Mouse (Mus musculus) embryonic facial prominence, embryonic 11.5 days (tissue): ENCODE data around the gene Cd274. TPM values are rescaled to one million over a fixed set of nuclear protein-coding genes. Genes with fewer than 3 reads are reported as not detected.
A peak's percentile ranks its signal among the peaks of the same experiment; 100 is the strongest.

Experiments
- ATAC-seq: fragments of 200-750 bp; cut with Nextera tagmentation; replicated peaks from 2 replicates; pipeline ENCODE4 v1.8.0; 2017; ENCODE audit warnings: low read depth; ENCODE audit not compliant: insufficient number of reproducible peaks, low FRiP score, low TSS enrichment
- DNase-seq: peaks from one replicate; pipeline ENCODE4 v3.0.0-alpha.2; 2015; ENCODE audit warnings: low spot score
- H3K27ac ChIP-seq: fragments of 300-500 bp; sonication (generic); replicated peaks from 2 replicates; pipeline ENCODE4 v1.5.1; 2014; ENCODE audit warnings: mild to moderate bottlenecking, low read depth, low read length, control low read depth
- H3K27me3 ChIP-seq: fragments of 300-500 bp; sonication (generic); 2 replicates; pipeline ENCODE4 v1.6.1; 2014; ENCODE audit warnings: mild to moderate bottlenecking, low read length, moderate library complexity, mixed read lengths; ENCODE audit not compliant: control insufficient read depth, insufficient read depth
- H3K36me3 ChIP-seq: fragments of 300-500 bp; sonication (generic); replicated peaks from 2 replicates; pipeline ENCODE4 v1.6.1; 2014; ENCODE audit warnings: low read depth, mild to moderate bottlenecking, low read length, moderate library complexity, mixed read lengths; ENCODE audit not compliant: control insufficient read depth, insufficient read depth
- H3K4me1 ChIP-seq: fragments of 300-500 bp; sonication (generic); 2 replicates; pipeline ENCODE4 v1.6.1; 2014; ENCODE audit warnings: low read length, mixed read lengths; ENCODE audit not compliant: control insufficient read depth, insufficient read depth
- H3K4me2 ChIP-seq: fragments of 300-500 bp; sonication (generic); 2 replicates; pipeline ENCODE4 v1.6.1; 2014; ENCODE audit warnings: low read depth, mild to moderate bottlenecking, control low read depth, low read length, moderate library complexity
- H3K4me3 ChIP-seq: fragments of 300-500 bp; sonication (generic); 2 replicates; pipeline ENCODE4 v1.5.1; 2014; ENCODE audit warnings: low read depth, low read length, control low read depth
- H3K9ac ChIP-seq: fragments of 300-500 bp; sonication (generic); replicated peaks from 2 replicates; pipeline ENCODE4 v1.6.1; 2014; ENCODE audit warnings: mild to moderate bottlenecking, control low read depth, low read length
- H3K9me3 ChIP-seq: fragments of 300-500 bp; sonication (generic); replicated peaks from 2 replicates; pipeline ENCODE4 v1.6.1; 2016; ENCODE audit warnings: mild to moderate bottlenecking, low read length, inconsistent platforms, mixed read lengths; ENCODE audit not compliant: control insufficient read depth
- WGBS: fragments of 180-500 bp; shearing (Covaris S2); extraction: QIAGEN DNeasy Blood & Tissue Kit; methylation state at CpG from one replicate; pipeline ENCODE4 v1.1.7; 2014; 5-methylcytosine and 5-hydroxymethylcytosine counted together
- polyA plus RNA-seq: library from polyadenylated mRNA; unstranded; fragments of >200 nt; fragmentation: Nextera tagmentation; extraction: Ambion mirVana; gene quantifications from 2 replicates; pipeline ENCODE4 v1.2.1, GENCODE M21; 2014

Cd274 gene
- polyA plus RNA-seq, 1 experiment from 2014 or later, result 0.25 TPM

DNA sequence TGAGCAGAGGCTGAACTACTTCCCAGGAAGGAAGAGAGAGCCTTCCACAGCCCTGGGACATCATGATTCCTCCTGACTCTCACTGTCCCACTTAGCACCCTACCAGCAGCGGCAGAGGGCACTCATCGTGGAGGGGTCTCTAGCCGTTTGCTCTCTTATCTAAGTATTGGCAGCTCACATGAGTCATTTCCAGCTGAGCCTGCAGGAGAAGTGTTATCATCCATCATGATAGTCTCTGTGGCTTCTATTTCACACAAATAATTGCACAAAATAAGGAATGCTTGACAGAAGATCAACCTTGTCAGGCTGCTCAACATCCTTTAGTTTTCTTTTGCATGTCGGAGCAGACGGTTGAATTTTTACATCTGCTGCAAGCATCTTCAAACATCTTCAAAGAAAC is 7.0 kb upstream of the Cd274 start:
- Histone ChIP-seq H3K4me1 (no peaks in the 10 kb centered on the region), H3K4me3 (no peak overlapping the region), H3K27ac (no peak overlapping the region), H3K27me3 (no peaks in the 10 kb centered on the region), H3K9me3 (no peaks in the 10 kb centered on the region), H3K4me2 (no peak overlapping the region), H3K36me3 (no peaks in the 10 kb centered on the region), H3K9ac (no peak overlapping the region)
- no peak for ATAC-seq
- WGBS, result 86% methylated on average over 5 of the region's 5 CpGs
- DNase-seq, result no peak

DNA sequence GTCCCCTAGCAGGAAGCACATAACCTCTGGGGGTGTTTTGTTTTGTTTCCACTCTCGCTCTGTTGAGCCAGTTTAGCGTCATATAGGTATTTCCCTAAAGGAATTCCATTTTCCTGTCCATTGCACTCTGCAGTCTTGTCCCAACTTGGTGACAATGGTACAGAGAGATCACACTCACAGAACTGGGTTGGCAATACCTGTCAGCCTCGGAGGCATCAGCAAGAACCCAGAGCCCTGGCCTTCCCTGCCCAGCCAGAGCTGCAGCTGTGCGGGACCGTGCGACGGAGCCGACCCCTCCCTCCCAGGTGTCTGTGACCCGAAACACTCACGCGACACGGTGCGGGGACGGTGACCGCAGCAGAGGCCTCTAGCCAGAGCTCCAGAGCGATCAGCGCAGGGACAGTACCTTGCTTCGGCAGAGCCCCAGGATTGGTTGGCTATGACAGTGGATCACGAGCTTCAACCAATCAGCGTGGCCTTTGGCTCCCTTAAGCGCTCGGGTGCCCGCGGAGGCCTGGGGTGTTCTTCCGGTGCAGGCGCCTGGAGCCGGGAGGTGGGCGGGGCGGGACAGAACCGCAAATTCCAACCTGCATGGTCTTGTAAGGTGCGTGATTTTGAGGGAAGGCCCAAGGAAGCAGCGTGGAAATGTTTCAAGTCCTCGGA is 5.7 kb upstream of the Cd274 start:
- Histone ChIP-seq H3K4me2 (peak overlapping the region; percentile 72), H3K4me1 (no peaks in the 10 kb centered on the region), H3K36me3 (no peaks in the 10 kb centered on the region), H3K9me3 (no peaks in the 10 kb centered on the region), H3K27ac (no peak overlapping the region), H3K9ac (peak overlapping the region; percentile 41), H3K4me3 (peak overlapping the region; percentile 48), H3K27me3 (no peaks in the 10 kb centered on the region)
- ATAC-seq (peak; percentile 99), DNase-seq (peak; percentile 93)
- WGBS, result 2% methylated on average over 33 of the region's 33 CpGs

DNA sequence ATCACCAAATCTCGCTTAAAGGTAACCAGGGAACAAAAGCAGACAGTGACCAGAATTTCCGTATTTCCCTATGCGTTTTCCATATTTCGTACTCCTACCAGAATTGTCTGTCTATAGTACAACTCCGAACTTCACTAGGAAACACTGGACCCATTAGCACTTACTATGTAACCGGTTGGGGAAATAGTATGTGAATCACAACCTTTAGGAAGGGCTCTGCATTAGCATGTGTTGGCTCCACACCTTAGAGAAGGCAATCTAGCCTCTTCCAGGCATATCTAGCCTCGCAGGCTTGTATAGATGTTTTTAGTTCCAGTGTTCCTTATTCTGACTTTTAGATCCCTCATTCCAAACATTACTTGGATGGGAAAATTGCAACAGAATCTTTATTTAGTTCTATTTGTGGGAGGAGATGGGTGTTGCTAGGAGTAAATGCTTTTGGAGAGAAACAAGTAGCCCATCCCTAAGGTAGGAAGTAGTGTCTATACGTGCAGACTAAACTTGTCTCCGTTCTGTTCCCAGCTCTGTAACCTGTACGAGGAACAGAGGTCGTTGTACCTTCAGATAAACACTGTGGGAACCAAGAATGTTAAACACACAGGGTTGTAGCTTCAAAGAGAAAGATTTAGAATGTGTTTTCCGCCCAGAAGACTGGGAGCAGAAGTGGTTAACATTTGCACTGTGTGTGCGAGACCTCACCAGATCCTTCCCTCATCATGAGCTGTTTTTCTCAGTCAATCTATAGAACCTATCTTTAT is 4.9 kb upstream of the Cd274 start:
- H3K4me3 ChIP-seq, result peak overlapping the region; percentile 48
- no peaks in the 10 kb centered on the region for H3K36me3 ChIP-seq
- H3K9me3 ChIP-seq, result no peaks in the 10 kb centered on the region
- ATAC-seq (no peak), DNase-seq (no peak)
- no peaks in the 10 kb centered on the region for H3K4me1 ChIP-seq
- no peak overlapping the region for H3K27ac ChIP-seq
- peak overlapping the region; percentile 72 for H3K4me2 ChIP-seq
- 54% methylated on average over 13 of the region's 13 CpGs for WGBS
- 0 out of 2 replicates have a peak overlapping the region, but pooled peaks have one; percentile 20 for H3K9ac ChIP-seq
- H3K27me3 ChIP-seq, result no peaks in the 10 kb centered on the region

DNA sequence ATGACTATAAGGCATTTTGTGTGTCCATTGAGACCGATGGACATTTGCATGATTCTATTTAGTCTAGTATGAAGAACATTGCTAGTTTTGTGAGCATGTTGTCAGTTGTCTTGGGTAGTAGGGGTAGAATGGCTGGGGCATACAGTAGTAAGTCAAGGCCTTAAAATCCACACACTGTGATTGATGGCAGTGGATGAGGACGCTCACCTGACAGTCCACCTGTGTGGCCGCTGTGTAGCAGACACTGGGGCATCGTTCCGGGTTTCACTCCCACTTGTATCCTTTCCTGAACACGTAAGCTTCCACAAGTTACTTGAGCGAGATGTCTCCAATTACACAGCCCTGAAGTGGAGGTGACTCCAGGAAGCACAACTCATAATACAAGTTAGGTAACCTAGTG is 3.7 kb upstream of the Cd274 start:
- no peak for DNase-seq
- Histone ChIP-seq H3K36me3 (no peaks in the 10 kb centered on the region), H3K27ac (no peak overlapping the region), H3K4me3 (no peak overlapping the region), H3K4me1 (no peaks in the 10 kb centered on the region), H3K9me3 (no peaks in the 10 kb centered on the region), H3K4me2 (no peak overlapping the region), H3K27me3 (no peaks in the 10 kb centered on the region), H3K9ac (no peak overlapping the region)
- WGBS, result 88% methylated on average over 7 of the region's 7 CpGs
- no peak for ATAC-seq

DNA sequence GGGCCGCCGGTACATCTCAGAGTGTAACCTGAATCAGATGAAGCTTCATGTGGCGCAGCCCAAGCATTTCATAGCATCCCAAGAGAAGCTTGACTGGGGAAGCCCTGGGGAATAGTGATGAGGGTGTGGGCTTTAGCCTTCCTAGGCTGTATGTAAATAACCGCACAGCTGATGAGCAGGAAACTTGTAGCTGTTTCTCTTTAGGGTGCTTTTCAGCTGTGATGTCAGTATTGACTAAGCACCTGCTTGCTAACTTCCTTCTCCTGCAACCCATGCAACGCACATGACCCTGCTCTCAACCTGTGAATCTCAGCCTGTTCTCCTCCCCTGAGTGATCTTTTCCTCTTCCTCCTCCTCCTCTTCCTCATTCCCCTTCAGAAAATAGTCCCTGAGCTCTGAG is 3.2 kb upstream of the Cd274 start:
- Histone ChIP-seq H3K4me2 (no peak overlapping the region), H3K9ac (no peak overlapping the region), H3K9me3 (no peaks in the 10 kb centered on the region), H3K4me3 (no peak overlapping the region), H3K36me3 (no peaks in the 10 kb centered on the region), H3K27me3 (no peaks in the 10 kb centered on the region), H3K27ac (no peak overlapping the region), H3K4me1 (no peaks in the 10 kb centered on the region)
- WGBS, result 72% methylated on average over 5 of the region's 5 CpGs
- ATAC-seq (no peak), DNase-seq (no peak)

DNA sequence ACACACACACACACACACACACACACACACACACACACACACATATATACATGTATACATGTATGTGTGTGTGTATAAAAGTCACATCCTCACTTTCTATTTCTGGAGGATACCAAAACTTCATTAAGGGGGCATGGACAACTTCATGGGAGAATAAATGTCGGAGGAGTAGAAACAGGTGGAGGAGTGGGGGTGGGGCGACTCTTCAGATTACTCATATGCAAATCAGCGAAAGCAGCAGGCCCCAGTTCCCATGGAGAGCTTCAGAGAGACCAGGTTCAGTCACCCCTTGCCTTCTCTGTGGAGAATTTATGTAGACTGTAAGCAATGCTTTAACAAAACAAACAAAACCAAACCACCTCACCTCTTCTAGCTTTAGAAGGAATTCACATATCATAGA is 2.1 kb upstream of the Cd274 start:
- WGBS, result 18% methylated on average over 3 of the region's 3 CpGs
- ATAC-seq, result no peak
- H3K4me2 ChIP-seq, result no peak overlapping the region

DNA sequence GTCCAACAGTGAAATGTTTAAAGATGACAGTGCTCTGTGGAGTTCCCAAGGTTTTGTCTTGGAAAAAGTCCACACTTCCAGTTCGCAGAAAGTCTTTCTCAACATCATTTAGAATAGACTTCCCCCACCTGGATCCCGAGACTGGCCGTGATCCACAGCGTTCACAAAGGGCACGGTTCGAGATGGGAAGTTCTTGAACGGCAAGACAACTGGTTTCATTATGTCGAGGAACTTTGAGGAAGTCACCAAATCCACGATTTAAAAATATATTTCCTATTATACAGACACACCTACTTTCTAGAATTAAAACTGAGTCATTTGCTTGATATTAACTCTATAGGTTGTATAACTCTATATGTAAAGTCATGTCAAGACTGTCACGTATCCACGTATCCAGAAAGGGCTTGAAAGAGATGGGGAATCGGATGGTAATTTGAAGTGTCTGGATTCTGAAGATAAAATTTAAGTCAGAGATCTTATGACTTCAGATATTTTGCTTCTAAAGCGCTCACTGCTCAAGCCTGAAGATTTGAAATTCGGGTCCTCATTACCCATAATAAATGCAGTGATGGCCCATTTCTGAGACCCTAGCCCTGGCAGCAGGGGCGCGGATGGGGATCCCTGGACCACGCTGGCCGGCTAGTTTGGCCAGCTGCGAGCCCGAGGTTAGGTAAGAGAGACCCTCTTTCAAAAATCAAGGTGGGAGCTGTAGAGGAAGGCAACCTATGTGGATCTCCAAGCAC is 858 bp upstream of the Cd274 start:
- Histone ChIP-seq H3K27me3 (no peaks in the 10 kb centered on the region), H3K9me3 (no peaks in the 10 kb centered on the region), H3K27ac (no peak overlapping the region), H3K36me3 (no peaks in the 10 kb centered on the region), H3K4me3 (peak overlapping the region; percentile 34), H3K4me1 (no peaks in the 10 kb centered on the region), H3K9ac (no peak overlapping the region), H3K4me2 (peak overlapping the region; percentile 79)
- 58% methylated on average over 20 of the region's 20 CpGs for WGBS
- no peak for ATAC-seq
- no peak for DNase-seq

More for the DNA sequence above, 2.1 kb upstream of the Cd274 start:
- Histone ChIP-seq H3K9me3 (no peaks in the 10 kb centered on the region), H3K9ac (no peak overlapping the region), H3K4me1 (no peaks in the 10 kb centered on the region), H3K36me3 (no peaks in the 10 kb centered on the region), H3K27ac (no peak overlapping the region), H3K27me3 (no peaks in the 10 kb centered on the region), H3K4me3 (no peak overlapping the region)
- no peak for DNase-seq

DNA sequence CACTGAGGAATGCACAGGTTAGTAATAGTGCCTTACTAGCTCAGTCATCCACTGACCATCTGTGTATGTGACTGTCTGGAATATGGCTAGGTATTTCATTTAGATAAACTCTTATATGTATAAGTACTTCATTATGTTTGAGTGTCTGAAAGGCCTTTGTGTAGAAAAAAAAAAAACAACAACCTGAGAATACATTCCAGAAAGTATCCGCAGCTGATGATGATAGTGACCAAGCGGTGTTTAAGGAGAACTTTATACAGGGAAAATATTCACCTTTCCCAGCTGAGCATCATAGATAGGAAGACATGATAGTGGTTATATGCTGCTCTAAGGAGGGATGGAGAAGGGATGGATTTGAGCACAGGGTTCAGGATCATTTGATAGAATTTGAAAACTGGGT is 786 bp downstream of the Cd274 start:
- ATAC-seq, result no peak
- H3K36me3 ChIP-seq, result no peaks in the 10 kb centered on the region
- H3K27me3 ChIP-seq, result no peaks in the 10 kb centered on the region
- no peaks in the 10 kb centered on the region for H3K9me3 ChIP-seq
- H3K4me3 ChIP-seq, result no peak overlapping the region
- H3K27ac ChIP-seq, result no peak overlapping the region
- 81% methylated on average over 2 of the region's 2 CpGs for WGBS
- no peak overlapping the region for H3K9ac ChIP-seq
- DNase-seq, result no peak
- H3K4me1 ChIP-seq, result no peaks in the 10 kb centered on the region
- H3K4me2 ChIP-seq, result no peak overlapping the region
